Mouse (Mus musculus): ENCODE results near the gene Olfr94. TPM values are rescaled to one million over a fixed set of nuclear protein-coding genes. Genes with fewer than 3 reads are reported as not detected.
"Not testable (repeated sequence)": the region's sequence is repeated elsewhere in the genome, so short reads cannot be mapped to it uniquely, and the experiment has no call there.

Gene Olfr94
- not detected for total RNA-seq (2021)

GRCm38 (mm10) chr17:37200894-37201293 lies at the start of gene Olfr94:
TSS of gene Olfr94 (minus strand) at chr17:37200994.
- intact Hi-C loops (cut with DNase I) = loop anchor here (5.0 kb wide), 1 partner anchor 309 kb away; the partner anchor contains the start of gene Trim40
- no peak for DNase-seq (ENCODE audit: extremely low spot score in 1 of 2, low spot score in 2 of 2)

GRCm38 (mm10) chr17:37250544-37250943 lies 49.8 kb upstream of the Olfr94 start:
- intact Hi-C loops (cut with DNase I) = no loop called here
- no peak for DNase-seq (ENCODE audit: extremely low spot score in 1 of 2, low spot score in 2 of 2)

GRCm38 (mm10) chr17:37249460-37249859 lies 48.7 kb upstream of the Olfr94 start:
- intact Hi-C loops (cut with DNase I) = no loop called here
- DNase-seq (ENCODE audit: extremely low spot score in 1 of 2, low spot score in 2 of 2) = no peak

GRCm38 (mm10) chr17:37246715-37247114 lies 45.9 kb upstream of the Olfr94 start:
- DNase-seq (ENCODE audit: extremely low spot score in 1 of 2, low spot score in 2 of 2) = peak; percentile 16 to 25
- intact Hi-C loops (cut with DNase I) = no loop called here

GRCm38 (mm10) chr17:37242198-37242597 lies 41.4 kb upstream of the Olfr94 start:
- intact Hi-C loops (cut with DNase I) = no loop called here

GRCm38 (mm10) chr17:37237230-37237629 lies 36.4 kb upstream of the Olfr94 start, which contains the start of gene Olfr97:
TSS of gene Olfr97 (minus strand) at chr17:37237330.
- DNase-seq (ENCODE audit: extremely low spot score in 1 of 2, low spot score in 2 of 2); intact Hi-C loops (cut with DNase I): not testable (repeated sequence)

More at GRCm38 (mm10) chr17:37242198-37242597, 41.4 kb upstream of the Olfr94 start:
- DNase-seq (ENCODE audit: extremely low spot score in 1 of 2, low spot score in 2 of 2) = no peak

- no peak for DNase-seq (ENCODE audit: extremely low spot score in 1 of 2, low spot score in 2 of 2)
- intact Hi-C loops (cut with DNase I) = no loop called here
Measured at GRCm38 (mm10) chr17:37221879-37222278, 21.1 kb upstream of the Olfr94 start.

- DNase-seq (ENCODE audit: extremely low spot score in 1 of 2, low spot score in 2 of 2) = no peak
- intact Hi-C loops (cut with DNase I) = no loop called here
Measured at GRCm38 (mm10) chr17:37219846-37220245, 19.1 kb upstream of the Olfr94 start, which contains the start of gene Olfr96. TSS of gene Olfr96 (plus strand) at chr17:37220146.

- intact Hi-C loops (cut with DNase I) = no loop called here
- no peak for DNase-seq (ENCODE audit: extremely low spot score in 1 of 2, low spot score in 2 of 2)
Measured at GRCm38 (mm10) chr17:37218486-37218885, 17.7 kb upstream of the Olfr94 start.

- no peak for DNase-seq (ENCODE audit: extremely low spot score in 1 of 2, low spot score in 2 of 2)
- intact Hi-C loops (cut with DNase I) = no loop called here
Measured at GRCm38 (mm10) chr17:37213018-37213417, 12.2 kb upstream of the Olfr94 start, which contains the start of gene Olfr95. TSS of gene Olfr95 (minus strand) at chr17:37213118.

- peak in 1 of 2 experiments; percentile 27 for DNase-seq (ENCODE audit: extremely low spot score in 1 of 2, low spot score in 2 of 2)
- intact Hi-C loops (cut with DNase I) = no loop called here
Measured at GRCm38 (mm10) chr17:37210884-37211768, 10.3 kb upstream of the Olfr94 start.

GRCm38 (mm10) chr17:37203917-37204236 lies 3.1 kb upstream of the Olfr94 start:
- no peak for DNase-seq (ENCODE audit: extremely low spot score in 1 of 2, low spot score in 2 of 2)
- intact Hi-C loops (cut with DNase I) = loop anchor here (2.0 to 5.0 kb wide), 2 partner anchors 121 to 312 kb away; partner anchors contain the start of gene Trim40

- DNase-seq (ENCODE audit: extremely low spot score in 1 of 2, low spot score in 2 of 2) = peak; percentile 79 to 87
- intact Hi-C loops (cut with DNase I) = loop anchor here (2.0 to 5.0 kb wide), 2 partner anchors 121 to 311 kb away; partner anchors contain the start of gene Trim40
Measured at GRCm38 (mm10) chr17:37203206-37203916, 2.6 kb upstream of the Olfr94 start.

GRCm38 (mm10) chr17:37196845-37197724 lies 3.7 kb downstream of the Olfr94 start:
- intact Hi-C loops (cut with DNase I) = no loop called here
- DNase-seq (ENCODE audit: extremely low spot score in 1 of 2, low spot score in 2 of 2) = peak in 1 of 2 experiments; percentile 52

GRCm38 (mm10) chr17:37194782-37195181 lies 6.0 kb downstream of the Olfr94 start:
- intact Hi-C loops (cut with DNase I) = no loop called here
- no peak for DNase-seq (ENCODE audit: extremely low spot score in 1 of 2, low spot score in 2 of 2)

- no peak for DNase-seq (ENCODE audit: extremely low spot score in 1 of 2, low spot score in 2 of 2)
- intact Hi-C loops (cut with DNase I) = no loop called here
Measured at GRCm38 (mm10) chr17:37193656-37194055, 7.1 kb downstream of the Olfr94 start, which contains the start of gene Ubd. TSS of gene Ubd (plus strand) at chr17:37193892.

- no peak for DNase-seq (ENCODE audit: extremely low spot score in 1 of 2, low spot score in 2 of 2)
- intact Hi-C loops (cut with DNase I) = no loop called here
Measured at GRCm38 (mm10) chr17:37193032-37193431, 7.8 kb downstream of the Olfr94 start.

- intact Hi-C loops (cut with DNase I) = no loop called here
- no peak for DNase-seq (ENCODE audit: extremely low spot score in 1 of 2, low spot score in 2 of 2)
Measured at GRCm38 (mm10) chr17:37190711-37191110, 10.1 kb downstream of the Olfr94 start.
